Mouse (Mus musculus) common myeloid progenitor, adult 5-6 weeks (primary cell): ENCODE results near the gene Ibtk. TPM values are rescaled to one million over a fixed set of nuclear protein-coding genes. Genes with fewer than 3 reads are reported as not detected.
"Not testable (repeated sequence)": the region's sequence is repeated elsewhere in the genome, so short reads cannot be mapped to it uniquely, and the experiment has no call there.

Experiments used
- ATAC-seq: replicated peaks from 2 replicates; pipeline ENCODE4 v1.8.0; 2016; ENCODE audit warnings: low read depth, mild to moderate bottlenecking, moderate TSS enrichment, inconsistent platforms; ENCODE audit not compliant: poor library complexity, severe bottlenecking
- total RNA-seq: library from RNA; stranded (forward); fragments of 200-1000, 187-1606 nt; gene quantifications from 2 replicates; pipeline ENCODE4 v1.2.3, GENCODE M21; 2017

The Ibtk gene
- 80.0 and 88.7 TPM in 2 replicates for total RNA-seq

- peak; percentile 88 for ATAC-seq
Observed at GRCm38 (mm10) chr9:85749142-85749921, at the start of gene Ibtk. TSS of gene Ibtk (minus strand) at chr9:85749334.

- ATAC-seq, result not testable (repeated sequence)
Observed at GRCm38 (mm10) chr9:85791521-85791920, 42.4 kb upstream of the Ibtk start.

- ATAC-seq, result no peak
Observed at GRCm38 (mm10) chr9:85780249-85780648, 31.1 kb upstream of the Ibtk start.

- ATAC-seq, result peak; percentile 77; the same call in 1 of the 2 replicates
Observed at GRCm38 (mm10) chr9:85779458-85779857, 30.3 kb upstream of the Ibtk start.

- ATAC-seq, result no peak
Observed at GRCm38 (mm10) chr9:85777544-85777943, 28.4 kb upstream of the Ibtk start.

- 0 out of 2 replicates have a peak, but pooled peaks have one; percentile 39 for ATAC-seq
Observed at GRCm38 (mm10) chr9:85772280-85772679, 23.1 kb upstream of the Ibtk start.

GRCm38 (mm10) chr9:85771454-85771853 is 22.3 kb upstream of the Ibtk start:
- ATAC-seq, result no peak

- no peak for ATAC-seq
Observed at GRCm38 (mm10) chr9:85770369-85770768, 21.2 kb upstream of the Ibtk start.

- ATAC-seq, result no peak
Observed at GRCm38 (mm10) chr9:85769057-85769789, 20.1 kb upstream of the Ibtk start.

- no peak for ATAC-seq
Observed at GRCm38 (mm10) chr9:85767255-85767654, 18.1 kb upstream of the Ibtk start.

- peak; percentile 99 for ATAC-seq
Observed at GRCm38 (mm10) chr9:85762476-85762875, 13.3 kb upstream of the Ibtk start.

- no peak for ATAC-seq
Observed at GRCm38 (mm10) chr9:85750797-85751196, 1.7 kb upstream of the Ibtk start.

- peak; percentile 36 for ATAC-seq
Observed at GRCm38 (mm10) chr9:85749922-85750509, 882 bp upstream of the Ibtk start.

- ATAC-seq, result peak; percentile 61
Observed at GRCm38 (mm10) chr9:85748204-85749141, 661 bp downstream of the Ibtk start.

- ATAC-seq, result no peak
Observed at GRCm38 (mm10) chr9:85745566-85745965, 3.6 kb downstream of the Ibtk start.

GRCm38 (mm10) chr9:85743358-85743757 is 5.8 kb downstream of the Ibtk start:
- ATAC-seq, result no peak

GRCm38 (mm10) chr9:85742107-85742506 is 7.0 kb downstream of the Ibtk start:
- no peak for ATAC-seq

GRCm38 (mm10) chr9:85739279-85739678 is 9.9 kb downstream of the Ibtk start:
- no peak for ATAC-seq

GRCm38 (mm10) chr9:85734821-85735220 is 14.3 kb downstream of the Ibtk start:
- ATAC-seq, result no peak

GRCm38 (mm10) chr9:85724078-85724477 is 25.1 kb downstream of the Ibtk start:
- no peak for ATAC-seq
